9 mouse cellular contexts compared by ENCODE assay signal in genomic region chr11:22632988-22633387, GRCm38 (mm10).
A peak's percentile ranks its signal among the peaks of the same experiment; 100 is the strongest.
DNase-seq lines count a peak whose midpoint lies in the region; TF ChIP-seq lines count a peak whose summit lies in the region.
"Had no signal": no experiment of that assay in that cellular context is flagged by ENCODE, and none has a peak within 500 bp of the region (broad histone marks: within the 10 kb centered on the region; RNA-seq: fewer than 3 reads in every experiment).

No protein-coding gene starts in this region.

- no peak overlapping the region for H3K4me3 ChIP-seq in left cerebral cortex, adult 2 months
- H3K4me3 ChIP-seq in small intestine, adult 2 months (ENCODE audit: low read depth, low read length): no peak overlapping the region
- H3K4me3 ChIP-seq in limb, embryonic 10.5 days: no peak overlapping the region
- H3K4me3 ChIP-seq: hindbrain, embryonic 13.5 days had no signal

- intact Hi-C loops in left cerebral cortex, adult 2 months (cut with DNase I): loop anchor here (1.0 to 5.0 kb wide), 4 partner anchors 194 to 639 kb away; partner anchors contain the start of gene Xpo1

- no peaks in the 10 kb centered on the region for H3K27me3 ChIP-seq in small intestine, adult 2 months (ENCODE audit: control insufficient read depth, insufficient read depth, low read length)
- H3K27me3 ChIP-seq in limb, embryonic 10.5 days (ENCODE audit: low read depth, poor library complexity, severe bottlenecking): no peaks in the 10 kb centered on the region
- H3K27me3 ChIP-seq: hindbrain, embryonic 13.5 days had no signal

- H3K4me1 ChIP-seq in small intestine, adult 2 months (ENCODE audit: control insufficient read depth, insufficient read depth, insufficient read length, low read length): peaks cover 14% of the 10 kb centered on the region
- H3K4me1 ChIP-seq in limb, embryonic 10.5 days: peaks cover 22% of the 10 kb centered on the region

- no peaks in the 10 kb centered on the region for H3K36me3 ChIP-seq in small intestine, adult 2 months (ENCODE audit: control insufficient read depth, insufficient read depth, low read length)
- no peaks in the 10 kb centered on the region for H3K36me3 ChIP-seq in limb, embryonic 10.5 days
- H3K36me3 ChIP-seq: hindbrain, embryonic 13.5 days had no signal

- no peaks in the 10 kb centered on the region for H3K9me3 ChIP-seq in limb, embryonic 10.5 days (replicated peaks)
- H3K9me3 ChIP-seq: hindbrain, embryonic 13.5 days had no signal

- no peak for TF ChIP-seq CTCF in left cerebral cortex, adult 2 months (IDR thresholded peaks at IDR 0.05)
- no peak for TF ChIP-seq CTCF in small intestine, adult 2 months (IDR thresholded peaks at IDR 0.05; ENCODE audit: extremely low read depth, insufficient read length, insufficient replicate concordance, low read depth, low read length)

- WGBS in small intestine, adult 2 months: 77% methylated on average over 5 of the region's 5 CpGs
- WGBS in limb, embryonic 10.5 days: 60% methylated on average over 5 of the region's 5 CpGs

- H3K27ac ChIP-seq in left cerebral cortex, adult 2 months: no peak overlapping the region
- H3K27ac ChIP-seq in small intestine, adult 2 months (ENCODE audit: insufficient read depth, low read depth, low read length): peak overlapping the region; percentile 42
- H3K27ac ChIP-seq in limb, embryonic 10.5 days: no peak overlapping the region
- H3K27ac ChIP-seq: hindbrain, embryonic 13.5 days had no signal

- TF ChIP-seq POLR2A in small intestine, adult 2 months (IDR thresholded peaks at IDR 0.05; ENCODE audit: low read depth, low read length): no peak

- peak; percentile 45 for DNase-seq in adrenal gland, postnatal 10 days
- DNase-seq in adrenal gland, postnatal 4 days (ENCODE audit: low spot score in 2 of 2): no peak
- DNase-seq in left cerebral cortex, adult 18-20 months (ENCODE audit: low spot score in 2 of 2): peak; percentile 43 to 44
- DNase-seq in left cerebral cortex, adult 2 months (ENCODE audit: extremely low spot score in 1 of 2, low spot score in 2 of 2): no peak
- peak; percentile 53 for DNase-seq in brain, adult 2 months (ENCODE audit: low read depth, low spot score)
- no peak for DNase-seq in T-cell, adult 2 months (ENCODE audit: low spot score)
- DNase-seq in limb, embryonic 10.5 days (ENCODE audit: low spot score): no peak

Comparison
In these comparisons a context has a peak if more than half of its experiments do, and no peak if none do; other contexts are left out.
1. DNase-seq: peak in adrenal gland, postnatal 10 days (single experiment), left cerebral cortex, adult 18-20 months (2 of 2) and brain, adult 2 months (single experiment); none in adrenal gland, postnatal 4 days (0 of 2), left cerebral cortex, adult 2 months (0 of 2), T-cell, adult 2 months (single experiment) and limb, embryonic 10.5 days (single experiment).